Mouse (Mus musculus) frontal cortex, postnatal 10 days (tissue): ENCODE measurements at regions not wholly inside any gene's neighbourhood (a gene's known extent, or its start where the extent isn't known, plus 50 kb on each side); places are given as distances from the start of the nearest gene placed in this dataset.

Source experiments
- DNase-seq, 2 experiments: peaks; one replicate each; pipeline ENCODE4 v3.0.0; 2022; ENCODE audit warnings: low spot score in 2 of 2, mixed read lengths in 1 of 2

GRCm38 (mm10) chr16:78247189-78247588, 54.1 kb upstream of the Cxadr start:
- no peak for DNase-seq

GRCm38 (mm10) chr16:78242678-78243077, 58.6 kb upstream of the Cxadr start:
- DNase-seq: no peak

- no peak for DNase-seq
These were observed 61.1 kb upstream of the Cxadr start for GRCm38 (mm10) chr16:78240152-78240551.

DNA sequence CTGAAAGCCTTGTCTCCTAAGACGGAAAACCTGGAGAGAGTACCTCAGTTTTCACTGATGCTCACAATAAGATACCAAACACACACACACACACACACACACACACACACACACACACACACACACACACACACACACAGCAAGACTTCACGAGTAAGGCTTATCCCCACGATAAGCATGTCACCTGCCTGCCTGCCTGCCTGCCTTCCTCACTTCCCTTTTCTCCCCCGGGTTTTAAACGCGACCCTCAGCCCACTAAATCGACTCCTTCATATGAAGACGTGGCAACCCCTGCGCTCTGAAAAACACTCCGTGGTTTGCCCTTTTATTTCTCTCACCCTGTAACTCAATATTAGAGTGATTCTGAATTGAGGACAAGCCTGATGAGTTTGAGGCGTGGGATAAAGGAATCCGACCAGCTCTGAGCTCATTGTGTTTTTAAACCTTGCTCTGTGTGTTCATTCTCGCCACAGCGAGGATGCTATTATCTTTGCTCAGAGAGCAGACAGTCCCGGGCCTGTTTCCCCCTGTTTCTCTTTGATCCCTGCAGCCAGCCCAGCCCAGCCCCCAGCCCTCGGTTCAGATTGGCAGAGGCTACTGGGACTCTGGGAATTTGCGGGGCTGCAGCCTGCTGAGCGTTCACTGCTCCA, 63.1 kb upstream of the Cxadr start:
- DNase-seq: peak; percentile 38 to 51

DNA sequence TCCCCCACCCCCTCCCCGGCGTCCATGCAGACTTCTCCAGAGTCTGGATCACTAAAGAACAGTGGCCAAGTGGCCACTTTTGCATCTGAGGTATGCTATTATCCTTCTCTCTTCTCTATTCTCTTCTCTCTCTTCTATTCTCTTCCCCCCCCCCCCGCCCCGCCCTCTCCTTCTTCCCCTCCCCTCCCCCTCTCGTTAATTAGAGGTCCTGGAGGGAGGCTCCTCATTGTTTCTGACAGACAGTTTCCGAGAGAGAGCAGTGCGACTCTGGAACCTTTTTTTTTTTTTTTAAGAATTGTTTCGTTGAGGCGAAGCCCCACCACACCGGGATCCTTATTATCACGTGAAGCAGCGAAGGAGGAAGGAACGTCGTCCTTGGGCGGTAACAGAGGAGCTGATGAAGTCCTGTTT, 63.6 kb upstream of the Cxadr start:
- no peak for DNase-seq

DNA sequence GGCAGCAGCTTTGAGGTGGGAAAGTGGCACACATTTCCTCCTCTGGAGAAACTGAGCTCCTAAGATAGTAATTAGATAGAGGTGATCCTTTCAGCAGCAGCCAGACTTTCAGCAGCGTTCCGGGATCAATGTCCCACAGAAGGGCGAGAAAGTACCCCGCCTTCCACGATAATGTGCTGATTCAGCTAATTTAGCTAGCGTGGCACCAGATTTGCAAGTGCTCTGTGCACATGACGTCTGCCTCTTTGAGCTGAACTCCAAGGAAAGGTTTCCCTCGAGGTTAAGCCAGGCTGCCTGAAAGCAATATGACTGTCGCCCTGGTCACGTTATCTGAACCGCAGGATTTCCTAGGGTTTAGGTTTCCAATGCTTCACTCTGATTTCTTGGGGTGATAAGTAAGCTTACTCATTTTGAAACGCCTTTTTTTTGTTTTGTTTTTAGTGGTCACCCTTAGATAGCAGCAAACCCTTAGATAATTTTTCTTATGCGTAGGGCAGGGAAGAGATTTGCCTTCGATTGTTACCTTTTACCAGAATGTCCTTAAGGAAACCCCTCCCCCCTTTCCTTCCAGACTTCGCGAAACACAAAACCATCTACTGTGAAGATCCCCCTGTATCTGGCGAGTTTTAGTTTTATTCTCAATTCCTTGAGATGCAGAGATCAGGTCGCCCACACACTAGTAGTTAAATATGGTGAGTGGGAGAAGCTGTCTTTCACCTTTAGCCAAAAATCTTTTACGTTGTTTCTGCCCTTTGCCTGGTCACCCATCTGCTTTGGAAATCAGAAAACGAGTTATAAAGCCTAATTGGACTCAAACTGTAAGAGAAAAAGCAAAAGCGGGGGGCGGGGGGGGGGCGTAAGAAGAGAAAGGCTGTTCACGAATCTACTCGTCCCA, 64.3 kb upstream of the Cxadr start:
- DNase-seq: no peak

DNA sequence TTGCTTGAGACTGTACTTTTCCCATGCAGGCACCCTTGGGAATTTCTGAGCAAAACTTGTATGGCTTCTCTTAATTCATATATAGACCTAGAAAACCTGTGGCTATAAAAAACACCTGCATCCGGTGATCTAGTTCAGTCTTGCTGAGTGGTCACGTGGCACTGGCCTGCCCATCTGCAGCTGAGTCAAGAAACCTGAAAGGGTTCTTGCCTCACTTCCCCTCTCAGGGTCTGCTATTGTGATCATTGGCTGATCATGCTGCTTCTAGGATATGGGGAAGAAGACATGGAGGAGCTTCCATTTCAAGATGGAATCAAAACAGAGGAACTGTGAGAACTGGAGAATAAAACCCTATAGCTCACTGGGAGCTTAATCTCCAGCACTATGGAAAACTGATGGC, 69.1 kb upstream of the Cxadr start:
- DNase-seq: no peak

- no peak for DNase-seq
These were observed 72.3 kb upstream of the Cxadr start for GRCm38 (mm10) chr16:78229013-78229412.

DNA sequence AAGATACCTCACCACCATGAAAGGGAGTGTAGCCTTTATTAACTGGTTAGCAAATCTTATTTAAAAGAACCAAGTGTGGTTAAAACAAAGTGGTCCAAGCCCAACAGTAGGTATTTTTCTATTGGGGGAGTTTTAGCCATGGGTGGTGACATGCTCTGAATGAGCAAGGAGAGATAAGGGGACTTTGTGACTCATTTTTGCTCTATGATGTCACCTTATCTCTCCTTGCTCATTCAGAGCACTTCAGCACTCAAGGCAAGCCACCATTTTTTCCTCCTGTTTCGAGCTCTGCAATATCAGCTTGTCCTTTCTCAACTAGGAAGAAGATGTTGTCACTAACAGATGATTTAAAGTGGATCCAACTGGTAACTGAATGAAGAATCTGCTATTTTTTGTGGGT, 78.9 kb upstream of the Cxadr start:
- DNase-seq: no peak

GRCm38 (mm10) chr16:78221781-78222180, 79.5 kb upstream of the Cxadr start:
- no peak for DNase-seq

GRCm38 (mm10) chr16:78217633-78218032, 83.7 kb upstream of the Cxadr start:
- peak in 1 of 2 experiments; percentile 22 for DNase-seq

- DNase-seq: no peak
These were observed 84.4 kb upstream of the Cxadr start for GRCm38 (mm10) chr16:78216752-78217351.

DNA sequence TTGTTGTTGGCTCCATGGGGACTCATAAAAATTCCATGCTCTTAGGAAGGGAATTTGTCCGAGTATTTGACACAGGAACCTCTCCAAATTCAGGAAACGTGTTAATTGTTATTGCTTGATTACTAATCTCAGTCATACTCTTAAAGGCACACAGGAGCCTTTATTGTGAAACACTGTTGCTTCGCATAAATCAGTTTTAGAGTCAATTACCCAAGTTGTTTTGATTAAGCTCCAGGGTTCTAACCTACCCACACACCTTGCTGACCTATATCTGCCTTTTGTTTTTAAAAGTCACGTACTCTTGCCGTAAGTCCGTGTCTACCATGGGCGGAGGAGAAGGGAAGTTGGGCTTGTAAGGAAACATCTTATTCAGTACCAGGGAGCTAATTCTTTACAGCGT, 89.6 kb upstream of the Cxadr start:
- DNase-seq: no peak

GRCm38 (mm10) chr16:78208321-78208720, 93.0 kb upstream of the Cxadr start:
- DNase-seq: no peak

- no peak for DNase-seq
These were observed 97.0 kb upstream of the Cxadr start for GRCm38 (mm10) chr16:78204332-78204731.

GRCm38 (mm10) chr16:78200044-78200830, 101.1 kb upstream of the Cxadr start:
- DNase-seq: no peak

DNA sequence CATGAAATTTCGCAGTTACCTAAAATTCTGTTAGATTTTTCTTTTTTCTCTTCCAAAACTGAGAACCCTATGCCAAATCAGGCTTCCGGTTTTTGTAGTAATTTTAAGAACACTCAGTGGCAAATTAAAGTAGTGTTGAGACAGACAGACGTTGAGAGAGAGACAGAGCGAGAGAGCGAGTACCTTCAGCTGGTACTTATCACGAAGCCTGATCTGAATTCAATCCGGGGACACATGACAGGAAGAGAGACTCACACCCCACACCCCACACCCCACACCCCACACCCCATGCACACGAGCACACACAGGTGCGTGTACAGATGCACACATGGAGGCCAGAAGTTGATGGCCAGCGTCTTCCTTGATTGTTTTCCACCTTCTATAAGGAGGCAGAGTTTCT, 102.0 kb upstream of the Cxadr start:
- DNase-seq: no peak

DNA sequence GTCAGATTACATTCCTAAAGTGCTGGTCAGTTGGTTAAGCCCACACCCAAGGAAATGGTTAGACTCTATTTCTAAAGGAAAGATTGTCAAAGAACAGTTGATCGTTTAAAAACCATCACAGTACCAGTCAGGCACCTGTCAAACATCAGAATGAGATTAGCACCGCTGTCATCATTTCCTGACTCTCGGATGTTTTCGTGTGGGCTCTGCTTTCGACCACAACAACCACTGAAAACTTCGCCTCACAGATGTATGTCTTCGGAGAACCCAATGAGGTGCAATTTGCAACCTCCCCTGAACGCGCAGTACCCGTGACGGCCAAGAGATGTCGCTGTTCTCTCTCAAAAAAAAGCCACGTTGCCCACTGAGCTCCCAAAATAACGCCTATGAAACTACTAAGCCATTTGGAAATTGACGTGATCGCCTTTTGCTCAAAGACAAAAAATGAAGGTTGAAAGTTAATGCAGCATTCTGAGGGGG, 102.6 kb upstream of the Cxadr start:
- peak; percentile 30 to 74 for DNase-seq

- DNase-seq: peak; percentile 58 to 82
These were observed 103.9 kb upstream of the Cxadr start for GRCm38 (mm10) chr16:78197252-78197896.

DNA sequence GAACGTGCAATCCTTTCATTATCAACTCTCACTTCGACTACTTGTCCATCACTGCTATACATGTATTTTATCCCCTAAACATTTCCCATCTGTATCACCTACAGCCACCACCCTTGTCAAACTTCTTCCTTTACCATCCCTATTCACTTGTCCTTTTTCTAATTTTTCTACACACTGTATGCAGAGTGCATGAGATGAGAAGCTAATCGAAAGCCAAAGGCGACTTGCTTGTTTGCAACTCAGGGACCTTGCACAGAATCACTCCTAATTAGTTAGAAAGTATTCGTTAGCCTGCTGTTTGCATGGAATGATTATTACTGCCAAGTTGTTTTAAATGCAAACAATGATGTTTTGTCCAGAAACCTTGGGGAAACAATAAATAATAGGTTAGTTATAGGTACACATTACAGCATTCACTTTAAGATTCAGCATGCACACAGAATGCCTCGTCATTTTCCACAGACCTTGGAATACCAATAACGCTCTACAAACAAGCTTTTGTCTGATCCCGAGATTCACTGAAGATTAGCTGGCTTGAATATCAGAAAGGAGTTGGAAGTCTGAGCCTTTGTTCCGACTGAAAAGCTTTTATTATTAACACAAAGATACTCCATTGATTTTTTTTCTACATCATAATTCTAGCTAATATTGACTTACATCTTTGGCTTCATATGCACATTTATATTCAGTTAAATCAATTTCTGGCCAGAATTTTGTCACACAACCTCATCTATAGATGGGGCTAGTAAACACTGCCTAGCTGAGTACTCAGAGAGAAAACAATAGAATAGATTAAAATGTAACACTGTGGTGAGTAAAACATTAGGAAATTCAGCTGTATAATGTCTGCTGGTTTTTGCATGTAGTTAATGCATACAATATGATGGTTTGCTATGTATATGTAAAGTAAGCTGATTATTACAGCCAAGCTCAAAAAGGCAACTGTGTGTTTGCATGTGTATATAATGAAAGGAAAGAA, 130.4 kb upstream of the Cxadr start:
- no peak for DNase-seq
